Mouse (Mus musculus): ENCODE data around the gene Kcnn4. TPM values are rescaled to one million over a fixed set of nuclear protein-coding genes. Genes with fewer than 3 reads are reported as not detected.
A peak's percentile ranks its signal among the peaks of the same experiment; 100 is the strongest.

The Kcnn4 gene
- polyA plus RNA-seq, 1 experiment from 2014 or later: 3.0 TPM

GRCm38 (mm10) chr7:24378049-24378701, 8.1 kb downstream of the Kcnn4 start:
- ATAC-seq (ENCODE audit: low FRiP score): no peak
- Histone ChIP-seq H3K4me1 (peaks cover 13% of the 10 kb centered on the region), H3K4me2 (no peak overlapping the region), H3K27me3 (replicated peaks) (peaks cover 9% of the 10 kb centered on the region; the same call in 1 of the 2 replicates), H3K9me3 (replicated peaks) (no peaks in the 10 kb centered on the region), H3K36me3 (no peaks in the 10 kb centered on the region), H3K27ac (replicated peaks) (no peak overlapping the region), H3K9ac (replicated peaks) (no peak overlapping the region), H3K4me3 (replicated peaks) (no peak overlapping the region)
- 71% methylated on average over 10 of the region's 10 CpGs for WGBS

- Histone ChIP-seq H3K4me3 (replicated peaks) (no peak overlapping the region), H3K4me2 (no peak overlapping the region), H3K36me3 (no peaks in the 10 kb centered on the region), H3K9ac (replicated peaks) (no peak overlapping the region), H3K27me3 (replicated peaks) (peaks cover 9% of the 10 kb centered on the region; the same call in 1 of the 2 replicates), H3K27ac (replicated peaks) (no peak overlapping the region), H3K4me1 (peaks cover 11% of the 10 kb centered on the region), H3K9me3 (replicated peaks) (no peaks in the 10 kb centered on the region)
- 67% methylated on average over 7 of the region's 7 CpGs for WGBS
- ATAC-seq (ENCODE audit: low FRiP score): no peak
Observed at GRCm38 (mm10) chr7:24379934-24380333, 9.9 kb downstream of the Kcnn4 start.

GRCm38 (mm10) chr7:24380370-24380769, 10.3 kb downstream of the Kcnn4 start:
- no peaks in the 10 kb centered on the region for H3K36me3 ChIP-seq
- H3K4me1 ChIP-seq: peaks cover 11% of the 10 kb centered on the region
- WGBS: 80% methylated on average over 2 of the region's 2 CpGs
- ATAC-seq (ENCODE audit: low FRiP score): no peak
- peaks cover 9% of the 10 kb centered on the region; the same call in 1 of the 2 replicates for H3K27me3 ChIP-seq (replicated peaks)
- H3K4me3 ChIP-seq (replicated peaks): no peak overlapping the region
- H3K4me2 ChIP-seq: no peak overlapping the region
- no peak overlapping the region for H3K27ac ChIP-seq (replicated peaks)
- no peak overlapping the region for H3K9ac ChIP-seq (replicated peaks)
- no peaks in the 10 kb centered on the region for H3K9me3 ChIP-seq (replicated peaks)

- no peak overlapping the region for H3K4me3 ChIP-seq (replicated peaks)
- peaks cover 4% of the 10 kb centered on the region for H3K4me1 ChIP-seq
- H3K9ac ChIP-seq (replicated peaks): no peak overlapping the region
- ATAC-seq (ENCODE audit: low FRiP score): no peak
- no peak overlapping the region for H3K27ac ChIP-seq (replicated peaks)
- H3K4me2 ChIP-seq: no peak overlapping the region
- no peaks in the 10 kb centered on the region for H3K36me3 ChIP-seq
- no peaks in the 10 kb centered on the region for H3K27me3 ChIP-seq (replicated peaks)
- WGBS: 87% methylated on average over 16 of the region's 16 CpGs
- no peaks in the 10 kb centered on the region for H3K9me3 ChIP-seq (replicated peaks)
Observed at GRCm38 (mm10) chr7:24382730-24383372, 12.8 kb downstream of the Kcnn4 start.

- Histone ChIP-seq H3K4me3 (replicated peaks) (no peak overlapping the region), H3K4me1 (peaks cover 4% of the 10 kb centered on the region), H3K27me3 (replicated peaks) (no peaks in the 10 kb centered on the region), H3K9me3 (replicated peaks) (no peaks in the 10 kb centered on the region), H3K36me3 (no peaks in the 10 kb centered on the region), H3K4me2 (no peak overlapping the region), H3K27ac (replicated peaks) (no peak overlapping the region), H3K9ac (replicated peaks) (no peak overlapping the region)
- no peak for ATAC-seq (ENCODE audit: low FRiP score)
- 70% methylated on average over 6 of the region's 6 CpGs for WGBS
Observed at GRCm38 (mm10) chr7:24384070-24384469, 14.0 kb downstream of the Kcnn4 start.

- H3K9me3 ChIP-seq (replicated peaks): no peaks in the 10 kb centered on the region
- 8% methylated on average over 11 of the region's 11 CpGs for WGBS
- H3K27ac ChIP-seq (replicated peaks): no peak overlapping the region
- H3K4me3 ChIP-seq (replicated peaks): peak overlapping the region; percentile 11; the same call in 1 of the 2 replicates
- no peak overlapping the region for H3K9ac ChIP-seq (replicated peaks)
- H3K4me1 ChIP-seq: peaks cover 8% of the 10 kb centered on the region
- no peaks in the 10 kb centered on the region for H3K36me3 ChIP-seq
- H3K27me3 ChIP-seq (replicated peaks): no peaks in the 10 kb centered on the region
- peak overlapping the region; percentile 47 for H3K4me2 ChIP-seq
- ATAC-seq (ENCODE audit: low FRiP score): peak; percentile 29; the same call in 1 of the 2 replicates
Observed at GRCm38 (mm10) chr7:24384827-24385226, 14.8 kb downstream of the Kcnn4 start.

- 88% methylated on average over 10 of the region's 10 CpGs for WGBS
- Histone ChIP-seq H3K27me3 (replicated peaks) (no peaks in the 10 kb centered on the region), H3K4me3 (replicated peaks) (no peak overlapping the region), H3K4me2 (no peak overlapping the region), H3K4me1 (peaks cover 29% of the 10 kb centered on the region), H3K9ac (replicated peaks) (0 out of 2 replicates have a peak overlapping the region, but pooled peaks have one; percentile 14), H3K27ac (replicated peaks) (no peak overlapping the region), H3K36me3 (no peaks in the 10 kb centered on the region), H3K9me3 (replicated peaks) (no peaks in the 10 kb centered on the region)
- ATAC-seq (ENCODE audit: low FRiP score): no peak
Observed at GRCm38 (mm10) chr7:24387059-24387556, 17.0 kb downstream of the Kcnn4 start.

- no peak overlapping the region for H3K9ac ChIP-seq (replicated peaks)
- 59% methylated on average over 13 of the region's 13 CpGs for WGBS
Observed at GRCm38 (mm10) chr7:24389516-24390187, 19.6 kb downstream of the Kcnn4 start.

GRCm38 (mm10) chr7:24390512-24390911, 20.4 kb downstream of the Kcnn4 start:
- Histone ChIP-seq H3K4me2 (peak overlapping the region; percentile 52), H3K9me3 (replicated peaks) (no peaks in the 10 kb centered on the region), H3K27ac (replicated peaks) (peak overlapping the region; percentile 64), H3K9ac (replicated peaks) (no peak overlapping the region), H3K4me1 (peaks cover 26% of the 10 kb centered on the region), H3K27me3 (replicated peaks) (no peaks in the 10 kb centered on the region), H3K4me3 (replicated peaks) (peak overlapping the region; percentile 24), H3K36me3 (no peaks in the 10 kb centered on the region)
- WGBS: 30% methylated on average over 7 of the region's 7 CpGs
- ATAC-seq (ENCODE audit: low FRiP score): peak; percentile 42; the same call in 1 of the 2 replicates

More at GRCm38 (mm10) chr7:24389516-24390187, 19.6 kb downstream of the Kcnn4 start:
- Histone ChIP-seq H3K4me2 (no peak overlapping the region), H3K9me3 (replicated peaks) (no peaks in the 10 kb centered on the region), H3K4me3 (replicated peaks) (no peak overlapping the region), H3K27me3 (replicated peaks) (no peaks in the 10 kb centered on the region), H3K27ac (replicated peaks) (peak overlapping the region; percentile 64; the same call in 1 of the 2 replicates), H3K4me1 (peaks cover 28% of the 10 kb centered on the region), H3K36me3 (no peaks in the 10 kb centered on the region)
- no peak for ATAC-seq (ENCODE audit: low FRiP score)

- H3K27me3 ChIP-seq (replicated peaks): no peaks in the 10 kb centered on the region
- H3K4me2 ChIP-seq: peak overlapping the region; percentile 52
- peaks cover 26% of the 10 kb centered on the region for H3K4me1 ChIP-seq
- peak; percentile 86 for ATAC-seq (ENCODE audit: low FRiP score)
- peak overlapping the region; percentile 83 for H3K27ac ChIP-seq (replicated peaks)
- no peaks in the 10 kb centered on the region for H3K36me3 ChIP-seq
- 0% methylated on average over 5 of the region's 5 CpGs for WGBS
- H3K9ac ChIP-seq (replicated peaks): 0 out of 2 replicates have a peak overlapping the region, but pooled peaks have one; percentile 3
- no peaks in the 10 kb centered on the region for H3K9me3 ChIP-seq (replicated peaks)
- peak overlapping the region; percentile 24 for H3K4me3 ChIP-seq (replicated peaks)
Observed at GRCm38 (mm10) chr7:24391077-24391476, 21.0 kb downstream of the Kcnn4 start.

- Histone ChIP-seq H3K4me1 (peaks cover 26% of the 10 kb centered on the region), H3K9me3 (replicated peaks) (no peaks in the 10 kb centered on the region), H3K9ac (replicated peaks) (no peak overlapping the region), H3K4me3 (replicated peaks) (no peak overlapping the region), H3K4me2 (peak overlapping the region; percentile 52), H3K27ac (replicated peaks) (peak overlapping the region; percentile 83), H3K36me3 (no peaks in the 10 kb centered on the region), H3K27me3 (replicated peaks) (no peaks in the 10 kb centered on the region)
- 81% methylated on average over 2 of the region's 2 CpGs for WGBS
- ATAC-seq (ENCODE audit: low FRiP score): no peak
Observed at GRCm38 (mm10) chr7:24391687-24392086, 21.6 kb downstream of the Kcnn4 start.
